Mouse (Mus musculus) B cell, adult 2 months (primary cell): Measurements from ENCODE around the gene Abi1.
"Not testable (repeated sequence)": the region's sequence is repeated elsewhere in the genome, so short reads cannot be mapped to it uniquely, and the experiment has no call there.

Source experiments
- DNase-seq, 2 experiments: peaks; one replicate each; pipeline ENCODE4 v3.0.0; 2022

Abi1 gene

GRCm38 (mm10) chr2:23028826-23029225, 11.2 kb downstream of the Abi1 start:
- DNase-seq: no peak

GRCm38 (mm10) chr2:23026379-23026778, 13.7 kb downstream of the Abi1 start:
- DNase-seq: no peak

- no peak for DNase-seq
These were observed 16.2 kb downstream of the Abi1 start for GRCm38 (mm10) chr2:23023714-23024282.

- DNase-seq: no peak
These were observed 17.0 kb downstream of the Abi1 start for GRCm38 (mm10) chr2:23023023-23023422.

DNA sequence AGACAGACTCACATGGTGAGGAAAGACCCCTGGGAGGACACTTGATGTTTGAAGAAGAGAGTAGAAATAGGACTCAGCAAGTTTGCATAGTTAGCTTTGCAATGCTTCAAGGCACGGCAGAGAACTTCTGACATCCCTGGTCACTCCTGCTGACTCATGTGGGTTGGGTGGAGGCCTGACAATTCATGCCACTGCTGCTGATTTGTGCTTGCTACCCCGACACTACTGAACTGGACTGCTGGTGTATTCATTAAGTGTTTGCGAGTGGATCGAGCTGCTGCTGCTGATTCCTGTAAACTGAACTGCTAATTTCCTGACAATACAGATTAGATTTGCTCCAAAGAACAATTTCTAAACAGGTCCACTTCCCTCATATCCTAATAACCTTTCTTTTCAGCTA, 18.3 kb downstream of the Abi1 start:
- DNase-seq: no peak

DNA sequence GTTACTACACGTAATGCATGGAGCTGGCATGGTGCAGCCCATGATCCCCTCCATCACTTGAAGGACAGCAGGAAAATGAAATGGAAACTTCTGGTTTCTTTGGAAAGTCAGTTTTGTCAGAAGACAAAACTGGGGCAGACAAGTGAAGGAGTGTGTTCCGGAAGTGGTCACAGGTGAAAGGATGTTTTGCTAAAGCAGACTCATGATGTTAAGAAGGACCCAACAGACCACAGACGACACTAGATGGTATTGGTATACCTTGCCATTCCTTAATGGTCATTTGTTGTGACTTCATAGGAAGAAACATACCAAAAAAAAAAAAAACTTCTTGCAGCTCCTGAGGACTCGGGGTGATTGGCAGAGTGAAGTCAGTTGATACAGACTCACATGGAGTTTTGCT, 18.7 kb downstream of the Abi1 start:
- no peak for DNase-seq

DNA sequence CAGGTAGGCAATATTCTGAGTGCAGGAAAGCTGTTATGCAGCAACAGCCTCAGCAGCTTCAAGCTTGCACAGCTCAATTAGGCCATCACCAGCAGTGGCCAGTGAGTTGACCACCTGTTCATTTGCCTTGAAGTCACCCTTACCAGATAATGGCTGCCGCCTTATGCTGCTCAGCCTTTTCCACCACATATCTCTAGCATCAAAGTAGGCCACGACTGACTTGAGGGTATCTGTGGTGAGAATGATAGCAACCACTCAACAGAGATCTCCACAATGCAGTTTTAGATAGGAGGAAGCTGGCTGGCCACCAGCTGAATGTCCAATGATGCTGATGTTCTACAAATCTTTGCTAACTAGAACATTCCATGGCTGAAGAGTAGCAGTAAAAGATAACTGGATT, 20.9 kb downstream of the Abi1 start:
- no peak for DNase-seq

GRCm38 (mm10) chr2:23016121-23016520, 23.9 kb downstream of the Abi1 start:
- no peak for DNase-seq

DNA sequence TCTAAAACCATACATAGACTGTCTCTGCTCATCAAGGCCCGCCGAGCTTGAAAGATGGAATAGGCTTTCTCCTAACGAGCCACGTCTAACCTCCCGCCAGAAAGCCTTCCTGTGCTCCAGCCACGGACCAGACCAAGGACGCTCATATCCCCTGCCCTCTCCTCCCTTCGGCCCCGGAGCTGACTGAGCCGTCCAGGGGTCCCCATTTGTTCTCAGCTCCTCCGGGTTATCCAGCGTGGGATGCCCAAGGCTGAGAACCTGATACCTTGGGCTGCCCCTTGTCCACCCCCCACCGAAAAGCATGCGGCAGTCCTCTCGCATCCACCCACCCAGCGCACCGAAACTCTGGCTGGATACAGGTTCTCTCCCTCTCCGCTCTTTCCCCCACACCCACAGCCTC, 24.7 kb downstream of the Abi1 start:
- DNase-seq: no peak

DNA sequence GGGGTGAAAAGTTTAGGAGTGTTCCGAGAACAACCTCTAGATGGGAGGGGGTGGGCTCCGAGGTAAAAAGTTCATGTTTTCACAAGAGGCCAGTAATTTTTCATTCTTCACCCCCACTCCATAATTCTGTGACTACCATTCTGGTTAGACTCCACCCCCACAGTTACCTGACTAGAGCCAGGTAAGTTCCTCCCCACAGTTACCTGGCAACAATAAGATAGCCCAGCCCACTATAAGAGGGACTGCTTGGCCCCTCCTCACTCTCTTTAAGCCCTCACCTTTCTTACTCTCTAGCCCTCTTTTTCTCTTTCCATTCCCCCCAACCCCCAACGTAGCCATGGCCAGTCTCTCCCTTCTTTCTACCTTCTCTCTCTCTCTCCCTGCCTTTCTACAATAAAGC, 25.1 kb downstream of the Abi1 start:
- not testable (repeated sequence) for DNase-seq

DNA sequence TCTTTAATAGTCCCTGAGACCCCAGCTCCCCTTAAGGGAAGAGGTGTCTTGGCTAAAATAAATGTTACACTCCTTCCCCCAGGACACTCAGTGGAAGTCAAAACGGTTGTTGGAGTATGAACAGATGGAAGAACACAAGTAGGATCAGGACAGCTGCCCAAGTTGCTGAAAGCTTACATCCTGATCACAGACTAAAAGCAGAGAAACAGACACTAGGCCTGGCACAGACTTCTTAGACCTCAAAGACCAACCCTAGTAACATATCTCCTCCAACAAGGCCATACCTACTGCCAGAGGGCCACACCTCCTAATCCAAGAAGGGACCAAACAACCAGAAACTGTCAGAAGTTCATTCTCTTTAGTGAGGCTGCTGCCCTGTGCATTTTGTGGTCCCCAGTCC, 31.8 kb downstream of the Abi1 start:
- no peak for DNase-seq

DNA sequence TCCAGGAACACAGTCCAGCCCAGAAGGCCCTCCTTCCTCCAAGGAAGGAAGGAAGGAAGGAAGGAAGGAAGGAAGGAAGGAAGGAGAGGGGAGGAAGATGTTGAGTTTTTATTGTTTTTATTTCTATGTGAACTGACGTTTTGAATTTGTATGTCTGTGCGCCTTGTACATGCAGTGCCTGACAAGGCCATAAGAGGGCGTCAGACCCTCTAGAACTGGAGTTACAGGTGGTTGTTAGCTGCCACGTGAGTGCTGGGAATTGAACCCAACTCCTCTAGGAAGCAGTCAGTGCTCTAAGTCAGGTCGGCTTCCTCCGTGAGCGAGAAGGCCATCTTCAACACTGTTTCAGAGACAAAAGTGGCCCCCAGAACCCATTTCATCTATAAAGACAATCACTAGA, 32.5 kb downstream of the Abi1 start:
- DNase-seq: no peak

DNA sequence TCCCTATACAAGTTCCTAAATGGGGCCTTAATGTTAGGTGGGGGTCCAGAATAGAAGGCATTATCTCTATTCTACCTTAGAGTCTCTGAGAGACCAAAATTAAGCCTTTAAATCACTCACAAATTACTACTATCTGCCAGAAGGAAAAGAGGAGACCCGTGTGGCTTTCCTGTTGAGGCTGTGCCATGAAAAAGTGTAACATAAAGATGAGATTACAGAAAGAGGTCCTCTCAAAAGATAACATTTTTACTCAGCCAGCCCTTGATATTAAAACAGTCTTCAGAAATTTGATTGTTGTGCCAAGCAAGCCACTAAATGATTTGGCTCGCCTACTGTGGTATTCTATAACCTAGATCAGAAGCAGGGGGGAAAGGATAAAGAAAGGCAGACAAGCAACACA, 32.9 kb downstream of the Abi1 start:
- no peak for DNase-seq

GRCm38 (mm10) chr2:23006219-23006618, 33.8 kb downstream of the Abi1 start:
- DNase-seq: no peak

DNA sequence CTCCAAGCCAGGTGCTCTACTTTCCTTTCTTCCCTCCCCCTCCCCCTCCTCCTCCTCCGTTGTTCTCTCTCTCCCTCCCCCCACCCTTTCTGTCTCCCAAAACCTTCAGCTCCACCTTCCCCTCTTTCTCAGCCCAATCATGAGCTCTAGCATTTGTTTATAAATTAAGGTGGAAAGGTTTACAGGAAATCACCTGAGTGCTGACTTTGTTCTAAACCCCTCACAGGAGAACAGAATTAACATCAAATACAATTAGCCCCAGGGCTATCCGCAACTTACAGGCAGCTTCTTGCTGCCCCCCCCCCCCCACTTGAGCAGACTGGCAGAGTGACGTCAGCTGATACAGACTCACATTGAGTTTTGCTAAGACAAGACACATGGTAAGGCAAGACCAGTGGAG, 37.4 kb downstream of the Abi1 start:
- no peak for DNase-seq

DNA sequence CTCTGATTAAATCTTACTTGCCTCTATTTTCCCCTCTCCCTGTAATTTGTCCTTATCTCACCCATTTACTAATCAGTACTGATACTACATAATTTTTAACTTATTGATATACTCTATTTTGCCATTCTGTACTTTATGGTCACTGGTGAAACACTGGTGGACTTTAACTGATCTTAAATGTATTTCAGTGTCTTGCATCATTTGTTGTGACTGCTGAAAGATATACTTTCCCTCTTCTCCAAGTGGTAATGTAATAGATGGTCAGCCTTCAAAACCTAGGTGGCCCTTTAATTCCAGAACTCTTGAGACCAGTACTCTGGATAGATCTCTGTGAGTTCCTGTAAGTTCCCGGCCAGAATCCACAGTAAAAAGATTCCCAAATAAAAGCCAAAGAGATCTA, 40.4 kb downstream of the Abi1 start:
- DNase-seq: no peak

DNA sequence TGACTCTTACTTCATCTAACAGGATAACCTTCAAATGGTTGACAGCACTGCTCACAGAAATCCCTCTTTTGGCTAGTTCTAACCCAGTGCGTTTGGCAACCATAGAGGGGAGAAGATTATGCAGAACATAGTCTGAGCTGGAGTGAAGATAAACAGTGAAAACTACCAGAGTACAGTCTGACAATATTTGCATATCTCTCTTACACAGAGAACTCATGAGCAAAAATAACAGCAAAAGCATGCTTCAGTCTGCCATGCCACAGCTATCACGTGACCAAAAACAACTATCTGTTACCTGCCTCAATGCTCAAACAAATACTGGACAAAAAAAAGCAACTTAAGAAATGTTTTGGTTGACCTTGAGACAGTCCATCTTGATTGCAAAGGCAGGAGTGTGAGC, 41.2 kb downstream of the Abi1 start:
- DNase-seq: no peak

- no peak for DNase-seq
These were observed 42.0 kb downstream of the Abi1 start for GRCm38 (mm10) chr2:22998015-22998414.

GRCm38 (mm10) chr2:22996071-22996470, 44.0 kb downstream of the Abi1 start:
- no peak for DNase-seq

GRCm38 (mm10) chr2:22985973-22986657, 53.9 kb downstream of the Abi1 start:
- DNase-seq: peak; percentile 55 to 60

- DNase-seq: no peak
These were observed 62.6 kb downstream of the Abi1 start for GRCm38 (mm10) chr2:22977387-22977973.

DNA sequence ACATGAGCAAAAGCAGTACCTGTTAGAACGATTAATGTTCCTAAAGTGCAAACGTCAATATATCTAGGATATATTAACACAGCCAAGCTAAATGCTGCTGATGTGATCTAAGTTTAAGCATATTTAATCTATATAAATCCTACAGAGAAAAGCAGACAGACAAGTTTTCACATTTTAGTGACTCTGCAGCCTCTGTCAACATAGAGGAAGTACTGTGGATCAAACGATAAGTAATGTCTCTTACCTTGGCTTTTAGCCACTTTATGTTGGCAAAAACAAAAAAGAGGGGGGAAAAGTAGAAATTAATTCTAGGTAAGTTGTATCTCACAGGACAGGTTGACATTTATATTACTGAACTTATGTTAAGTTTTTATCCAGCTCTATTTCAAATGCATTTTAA, 77.1 kb downstream of the Abi1 start:
- DNase-seq: no peak

DNA sequence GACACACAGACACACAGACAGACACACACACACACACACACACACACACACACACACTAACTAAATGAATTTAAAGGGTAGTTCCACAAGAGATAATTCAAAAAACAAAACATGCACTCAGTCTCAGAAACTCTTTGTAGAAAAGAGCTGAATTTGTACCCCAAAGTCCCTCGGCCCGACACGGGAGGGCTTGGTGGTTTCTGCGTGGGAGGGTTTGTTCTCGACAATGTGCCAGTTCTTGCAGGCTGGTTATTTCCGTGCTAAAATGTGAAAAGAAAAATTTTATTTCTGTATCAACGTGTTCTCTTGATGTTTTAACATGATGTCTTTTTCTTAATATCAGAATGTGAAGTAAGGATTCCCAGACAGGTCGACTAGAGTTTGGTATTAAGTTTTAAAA, 77.8 kb downstream of the Abi1 start:
- no peak for DNase-seq

GRCm38 (mm10) chr2:22961681-22962080, 78.4 kb downstream of the Abi1 start:
- DNase-seq: no peak

- peak; percentile 19 to 40 for DNase-seq
These were observed 82.6 kb downstream of the Abi1 start for GRCm38 (mm10) chr2:22957415-22957814.
